Mouse (Mus musculus) right cerebral cortex, postnatal 4 days (tissue): ENCODE results near the gene St8sia1.
A peak's percentile ranks its signal among the peaks of the same experiment; 100 is the strongest.
"Not testable (repeated sequence)": the region's sequence is repeated elsewhere in the genome, so short reads cannot be mapped to it uniquely, and the experiment has no call there.

Experiments
- DNase-seq: peaks from one replicate; pipeline ENCODE4 v3.0.0-alpha.2; 2022

The St8sia1 gene

GRCm38 (mm10) chr6:142964076-142964530, at the start of gene St8sia1:
TSS of gene St8sia1 (minus strand) at chr6:142964452.
- DNase-seq, result peak; percentile 64

GRCm38 (mm10) chr6:143012513-143013215, 48.4 kb upstream of the St8sia1 start:
- no peak for DNase-seq

- DNase-seq, result no peak
Measured at GRCm38 (mm10) chr6:143008865-143009264, 44.6 kb upstream of the St8sia1 start.

- not testable (repeated sequence) for DNase-seq
Measured at GRCm38 (mm10) chr6:143005209-143005608, 41.0 kb upstream of the St8sia1 start.

- no peak for DNase-seq
Measured at GRCm38 (mm10) chr6:143004801-143005200, 40.5 kb upstream of the St8sia1 start.

- no peak for DNase-seq
Measured at GRCm38 (mm10) chr6:142998221-142998999, 34.2 kb upstream of the St8sia1 start.

- DNase-seq, result no peak
Measured at GRCm38 (mm10) chr6:142996887-142997286, 32.6 kb upstream of the St8sia1 start.

- no peak for DNase-seq
Measured at GRCm38 (mm10) chr6:142995567-142995966, 31.3 kb upstream of the St8sia1 start.

GRCm38 (mm10) chr6:142994821-142995220, 30.6 kb upstream of the St8sia1 start:
- DNase-seq, result no peak

GRCm38 (mm10) chr6:142993705-142994698, 29.8 kb upstream of the St8sia1 start:
- DNase-seq, result no peak

- no peak for DNase-seq
Measured at GRCm38 (mm10) chr6:142992971-142993370, 28.7 kb upstream of the St8sia1 start.

GRCm38 (mm10) chr6:142992099-142992498, 27.8 kb upstream of the St8sia1 start:
- DNase-seq, result no peak

GRCm38 (mm10) chr6:142991391-142992059, 27.3 kb upstream of the St8sia1 start:
- no peak for DNase-seq

- no peak for DNase-seq
Measured at GRCm38 (mm10) chr6:142990516-142990915, 26.3 kb upstream of the St8sia1 start.

GRCm38 (mm10) chr6:142989495-142989894, 25.2 kb upstream of the St8sia1 start:
- DNase-seq, result no peak

GRCm38 (mm10) chr6:142988753-142989152, 24.5 kb upstream of the St8sia1 start:
- DNase-seq, result peak; percentile 73

- no peak for DNase-seq
Measured at GRCm38 (mm10) chr6:142988231-142988630, 24.0 kb upstream of the St8sia1 start.

GRCm38 (mm10) chr6:142987616-142988015, 23.4 kb upstream of the St8sia1 start:
- no peak for DNase-seq

GRCm38 (mm10) chr6:142986706-142987105, 22.5 kb upstream of the St8sia1 start:
- not testable (repeated sequence) for DNase-seq

GRCm38 (mm10) chr6:142985561-142986238, 21.4 kb upstream of the St8sia1 start:
- not testable (repeated sequence) for DNase-seq
